Mouse (Mus musculus): Measurements from ENCODE around the gene 4933417A18Rik.
"Not testable (repeated sequence)": the region's sequence is repeated elsewhere in the genome, so short reads cannot be mapped to it uniquely, and the experiment has no call there.

The 4933417A18Rik gene

DNA sequence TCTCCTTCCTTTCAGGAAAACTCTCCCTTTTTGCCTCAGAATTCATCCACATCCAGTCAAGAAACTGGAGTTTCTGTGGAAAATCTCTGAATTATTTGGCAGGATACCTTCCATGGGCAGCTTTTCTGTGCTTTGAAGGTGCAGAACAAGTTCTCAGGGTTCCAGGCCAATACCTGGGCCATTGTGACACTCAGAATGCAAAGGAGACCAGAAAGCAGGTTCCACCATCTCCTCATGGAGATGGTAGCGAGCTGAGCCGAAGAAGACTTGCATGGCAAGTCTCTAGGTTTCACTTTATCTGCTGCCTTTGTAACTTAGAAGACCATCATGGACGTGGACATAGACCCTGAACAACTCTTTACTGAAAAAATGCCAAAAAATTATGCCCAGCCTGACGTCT, at the start of gene 4933417A18Rik, which contains the start of gene Fam217a:
TSS of gene 4933417A18Rik (plus strand) at position 200 of the 400 bp plus-strand sequence.
TSS of gene Fam217a (minus strand) at position 101 of the 400 bp plus-strand sequence.
- ChIA-PET CTCF (no interaction called here), POLR2A (no interaction called here)

DNA sequence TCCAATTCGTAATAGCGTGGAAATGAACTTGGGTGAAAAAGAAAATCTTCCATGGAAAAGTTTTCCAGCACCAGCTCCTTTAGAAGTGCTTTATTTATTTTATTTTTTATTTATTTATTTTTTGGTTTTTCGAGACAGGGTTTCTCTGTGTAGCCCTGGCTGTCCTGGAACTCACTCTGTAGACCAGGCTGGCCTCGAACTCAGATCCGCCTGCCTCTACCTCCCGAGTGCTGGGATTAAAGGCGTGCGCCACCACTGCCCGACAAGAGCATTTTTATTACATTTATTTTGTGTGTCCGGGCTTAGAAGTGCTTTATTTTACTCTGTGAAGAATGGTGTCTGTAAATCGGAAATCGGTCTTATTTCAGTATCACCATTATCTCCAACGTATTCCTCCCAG, 49.5 kb upstream of the 4933417A18Rik start:
- CTCF ChIA-PET: interaction anchor here (0.6 to 2.3 kb wide), 9 partner anchors 10 to 1000 kb away, joined by 3 to 10 read pairs (median 5); no protein-coding TSS in a partner anchor
- POLR2A ChIA-PET: interaction anchor here in 3 of 4 experiments (0.5 to 5.4 kb wide), 68 partner anchors 9 to 1243 kb away, joined by 3 to 42 read pairs (median 4); partner anchors contain the start of genes Tubb2b (in 2 of the 3), Pxdc1 (in 1 of the 3), Serpinb6a (in 1 of the 3) and Serpinb6c (in 1 of the 3)

DNA sequence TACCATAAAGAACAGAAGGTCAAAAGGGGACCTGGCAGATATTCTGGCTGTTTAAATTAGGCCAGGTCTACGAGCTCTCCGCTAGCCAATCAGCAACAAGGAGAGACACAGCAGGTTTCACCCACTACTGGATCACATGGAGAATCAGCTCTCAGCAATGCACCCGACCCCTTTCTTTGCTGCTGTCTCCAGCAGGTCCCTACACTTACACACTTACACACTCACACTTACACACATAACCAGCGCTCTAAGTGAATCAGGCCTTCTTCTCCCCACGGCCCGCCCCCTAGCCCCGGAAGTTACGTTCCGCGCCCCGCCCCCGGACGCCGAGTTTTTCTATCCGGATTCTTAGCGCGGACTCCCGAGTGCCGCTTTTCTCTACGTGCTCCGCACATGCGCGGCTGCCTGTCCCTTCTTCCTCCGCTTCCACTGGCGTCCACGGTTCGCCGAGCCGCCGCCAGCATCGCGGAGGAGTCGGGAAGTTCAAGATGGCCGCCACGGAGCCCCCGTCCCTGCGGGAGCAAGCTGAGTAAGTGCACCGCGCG, 49.0 kb upstream of the 4933417A18Rik start, which contains the start of gene Prpf4b:
TSS of gene Prpf4b (plus strand) at position 137 of the 545 bp plus-strand sequence.
- ChIA-PET POLR2A (interaction anchor here in 3 of 4 experiments (0.6 to 5.4 kb wide), 62 partner anchors 8 to 1243 kb away, joined by 3 to 42 read pairs (median 4); partner anchors contain the start of genes Tubb2b (in 3 of the 3), Eci3 (in 1 of the 3), Pxdc1 (in 1 of the 3) and Serpinb6a (in 1 of the 3)), CTCF (interaction anchor here in 3 of 4 experiments (0.6 to 2.3 kb wide), 7 partner anchors 11 to 1000 kb away, joined by 3 to 10 read pairs (median 5); no protein-coding TSS in a partner anchor)

DNA sequence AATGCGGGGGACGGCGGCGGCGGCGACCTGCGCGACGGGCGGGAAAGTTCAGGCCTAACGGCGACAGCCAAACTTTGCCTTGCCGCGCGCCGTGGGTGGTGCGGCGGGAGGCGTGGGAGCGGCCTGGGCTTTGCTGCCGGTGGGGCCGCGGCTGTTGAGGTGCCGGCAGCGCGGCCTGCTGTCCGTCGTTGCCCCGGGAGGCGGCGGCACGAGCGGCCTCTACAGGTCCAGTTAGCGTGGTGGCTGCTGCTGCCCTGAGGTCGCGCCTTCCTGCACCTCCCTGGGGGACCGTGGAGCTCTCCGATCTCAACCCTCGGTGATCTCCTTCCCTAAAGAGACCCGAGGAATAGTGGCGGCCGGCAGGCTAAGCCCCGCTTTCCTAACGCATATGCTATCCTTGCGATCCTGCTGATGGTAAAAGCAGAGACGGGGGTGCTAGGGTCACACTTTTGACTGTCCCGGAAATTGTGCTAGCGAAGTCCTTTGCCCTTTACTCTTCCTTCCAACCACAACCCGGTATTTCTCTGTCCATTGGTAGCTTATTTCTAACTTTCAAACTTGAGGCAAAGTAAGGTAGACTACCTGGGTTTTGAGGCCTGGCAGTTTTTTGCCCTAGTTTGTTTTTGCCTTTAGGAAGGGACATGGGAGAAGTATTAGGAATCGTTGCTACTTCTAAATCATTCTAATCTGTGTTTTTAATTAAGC, 48.3 kb upstream of the 4933417A18Rik start:
- ChIA-PET POLR2A (interaction anchor here in 2 of 4 experiments (0.6 to 5.4 kb wide), 35 partner anchors 11 to 970 kb away, joined by 3 to 42 read pairs (median 5); partner anchors contain the start of genes Tubb2b (in 2 of the 2), Eci3 (in 1 of the 2), Pxdc1 (in 1 of the 2) and Serpinb6a (in 1 of the 2)), CTCF (interaction anchor here in 3 of 4 experiments (0.7 to 2.3 kb wide), 4 partner anchors 11 to 18 kb away, joined by 3 to 10 read pairs (median 5); no protein-coding TSS in a partner anchor)

DNA sequence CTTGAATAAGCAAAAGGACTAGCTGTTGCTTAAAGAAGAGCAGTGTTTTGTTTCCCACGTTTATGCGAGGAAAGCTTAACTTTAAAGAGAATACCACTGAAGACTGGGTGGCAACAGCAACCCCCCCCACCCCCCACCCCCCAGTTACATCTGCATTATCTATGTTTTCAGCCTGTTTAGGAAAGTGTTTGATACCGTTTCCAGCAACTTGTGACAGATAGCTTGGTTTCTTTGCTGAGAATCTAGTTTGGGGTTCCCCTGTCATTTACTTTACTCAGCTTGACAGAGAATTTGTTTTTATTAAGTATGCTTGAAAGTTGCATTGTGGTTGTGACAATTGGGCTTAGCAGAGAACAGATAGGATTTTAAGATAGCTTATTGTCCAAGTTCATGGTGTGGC, 47.7 kb upstream of the 4933417A18Rik start:
- CTCF ChIA-PET: interaction anchor here in 3 of 4 experiments (0.7 to 1.1 kb wide), 3 partner anchors 12 to 1010 kb away, joined by 3 to 5 read pairs (median 3); no protein-coding TSS in a partner anchor
- POLR2A ChIA-PET: interaction anchor here in 3 of 4 experiments (0.6 to 5.4 kb wide), 27 partner anchors 10 to 962 kb away, joined by 3 to 42 read pairs (median 4); partner anchors contain the start of genes Eci3 (in 1 of the 3) and Tubb2b (in 1 of the 3)

DNA sequence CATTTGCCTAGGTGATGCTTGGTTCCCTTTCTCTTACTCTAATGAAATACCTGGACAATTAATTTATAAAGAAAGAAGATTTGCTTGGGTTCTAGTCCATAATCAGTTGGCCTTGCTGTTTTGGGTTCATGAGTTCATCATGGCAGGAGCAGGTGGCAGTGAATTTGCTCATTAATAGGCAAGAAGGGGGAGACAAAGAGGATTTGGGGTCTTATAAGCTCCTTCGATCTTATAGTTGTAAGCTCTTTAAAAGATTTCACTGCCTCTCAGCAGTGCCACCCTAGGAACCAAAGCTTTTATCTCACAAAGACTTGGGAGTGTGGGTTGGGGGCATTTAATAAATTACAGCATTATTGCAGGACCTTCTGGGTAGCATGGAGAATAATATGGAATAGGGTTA, 31.3 kb upstream of the 4933417A18Rik start:
- ChIA-PET CTCF (no interaction called here), POLR2A (interaction anchor here in 2 of 4 experiments (1.1 to 2.4 kb wide), 3 partner anchors 11 to 18 kb away, joined by 3 to 10 read pairs (median 7); partner anchors contain the start of gene Prpf4b (in 2 of the 2))

- CTCF ChIA-PET: interaction anchor here in 3 of 4 experiments (0.6 to 1.4 kb wide), 3 partner anchors 59 to 603 kb away, joined by 4 to 6 read pairs (median 5); no protein-coding TSS in a partner anchor
- POLR2A ChIA-PET: interaction anchor here in 1 of 4 experiments (1.2 to 1.7 kb wide), 3 partner anchors 17 to 40 kb away, joined by 3 to 6 read pairs (median 4); partner anchors contain the start of gene Prpf4b
Measured at GRCm38 (mm10) chr13:34914614-34915013, 9.6 kb upstream of the 4933417A18Rik start.

DNA sequence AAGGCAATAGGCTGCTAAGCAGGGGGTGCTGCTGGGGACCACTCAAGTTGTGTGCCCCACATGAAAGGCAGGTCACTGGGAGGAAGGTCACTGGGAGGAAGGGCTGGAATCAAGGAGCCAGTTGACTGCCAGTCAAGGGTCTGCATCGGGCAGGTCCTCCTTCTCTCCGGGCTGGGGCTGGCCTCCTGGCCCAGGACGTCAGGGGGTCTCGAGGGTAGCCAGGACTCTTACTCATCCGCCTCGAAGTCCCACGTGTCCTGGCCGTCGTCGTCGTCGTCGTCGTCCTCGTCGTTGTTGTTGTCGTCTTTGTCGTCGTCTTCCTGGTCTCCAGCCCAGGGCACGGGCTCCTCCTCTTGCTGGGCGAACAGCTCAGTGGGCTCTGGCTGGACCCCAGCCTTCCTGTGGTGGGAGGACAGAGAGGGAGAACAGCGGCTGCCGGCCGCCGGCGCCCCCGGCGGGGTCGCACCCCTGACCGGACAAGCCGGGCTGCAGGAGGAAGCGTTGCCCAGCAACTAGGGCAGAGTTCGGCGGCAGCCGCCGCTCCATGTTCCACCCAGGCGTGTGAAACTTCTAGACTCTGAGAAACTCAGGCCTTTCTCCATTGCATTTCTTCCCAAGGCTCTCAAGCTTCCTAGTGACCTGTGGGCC, 7.6 kb upstream of the 4933417A18Rik start:
- ChIA-PET CTCF (no interaction called here), POLR2A (interaction anchor here in 3 of 4 experiments (0.5 to 1.8 kb wide), 5 partner anchors 9 to 659 kb away, joined by 3 to 5 read pairs (median 3); no protein-coding TSS in a partner anchor)

DNA sequence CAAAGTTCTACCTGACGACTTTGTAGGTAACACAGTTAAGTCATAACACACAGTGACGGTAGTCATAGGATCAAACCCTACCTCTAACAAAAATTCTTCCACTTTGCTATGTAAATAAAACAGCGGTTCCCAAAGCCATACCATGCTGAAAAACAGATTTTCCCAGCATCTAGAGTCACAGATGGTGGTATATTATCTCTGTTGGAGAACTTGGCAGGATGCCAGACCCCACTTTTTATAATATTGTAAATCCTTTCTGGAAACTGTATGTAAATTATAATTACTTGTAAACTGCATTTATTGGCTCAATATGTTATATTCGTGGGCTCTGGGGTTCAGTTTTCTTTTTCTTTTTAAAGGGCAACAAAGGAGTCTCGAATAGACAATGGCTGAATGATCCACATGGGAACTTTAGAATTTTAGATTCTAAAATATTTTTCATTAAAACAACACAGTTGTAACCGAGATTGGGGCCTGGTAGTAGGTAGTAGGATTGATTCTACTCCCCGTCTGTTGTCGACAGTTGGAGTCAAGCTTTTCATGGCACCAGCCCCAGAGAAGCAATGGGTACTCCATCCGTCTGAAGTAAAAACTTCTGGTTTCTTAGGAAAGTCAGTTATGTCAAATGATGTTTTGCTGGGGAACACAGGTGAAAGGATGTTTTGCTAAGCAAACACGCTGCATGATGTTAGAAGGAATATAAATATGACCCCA, 10.9 kb downstream of the 4933417A18Rik start:
- CTCF ChIA-PET: no interaction called here
- POLR2A ChIA-PET: no interaction called here

GRCm38 (mm10) chr13:34942370-34942769, 18.2 kb downstream of the 4933417A18Rik start:
- POLR2A ChIA-PET: no interaction called here
- CTCF ChIA-PET: no interaction called here

GRCm38 (mm10) chr13:34951437-34951836, 27.2 kb downstream of the 4933417A18Rik start:
- CTCF ChIA-PET: not testable (repeated sequence)
- POLR2A ChIA-PET: interaction anchor here in 1 of 4 experiments (0.6 kb wide), 1 partner anchor 31 kb away, joined by 3 read pairs; no protein-coding TSS in a partner anchor

DNA sequence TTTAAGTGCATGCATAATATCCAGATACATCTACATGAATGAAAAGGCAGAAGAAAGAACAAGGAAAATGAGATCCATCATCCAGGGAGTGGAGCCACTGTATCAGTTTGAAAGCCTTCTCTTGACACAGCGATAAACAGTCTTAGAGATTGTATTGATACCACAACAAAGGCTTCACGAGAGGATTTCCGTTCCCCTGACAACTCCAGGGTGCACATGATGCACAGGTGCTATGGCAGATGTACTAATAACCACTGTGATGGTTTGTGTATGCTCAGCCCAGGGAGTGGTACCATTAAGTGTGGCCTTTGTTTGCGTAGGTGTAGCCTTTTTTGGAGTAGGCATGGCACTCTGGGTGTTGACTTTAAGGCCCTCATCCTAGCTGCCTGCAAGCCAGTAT, 32.7 kb downstream of the 4933417A18Rik start:
- ChIA-PET CTCF (no interaction called here), POLR2A (interaction anchor here in 2 of 4 experiments (0.9 to 1.4 kb wide), 3 partner anchors 80 to 82 kb away, joined by 3 to 4 read pairs (median 3); partner anchors contain the start of gene Prpf4b (in 2 of the 2))

DNA sequence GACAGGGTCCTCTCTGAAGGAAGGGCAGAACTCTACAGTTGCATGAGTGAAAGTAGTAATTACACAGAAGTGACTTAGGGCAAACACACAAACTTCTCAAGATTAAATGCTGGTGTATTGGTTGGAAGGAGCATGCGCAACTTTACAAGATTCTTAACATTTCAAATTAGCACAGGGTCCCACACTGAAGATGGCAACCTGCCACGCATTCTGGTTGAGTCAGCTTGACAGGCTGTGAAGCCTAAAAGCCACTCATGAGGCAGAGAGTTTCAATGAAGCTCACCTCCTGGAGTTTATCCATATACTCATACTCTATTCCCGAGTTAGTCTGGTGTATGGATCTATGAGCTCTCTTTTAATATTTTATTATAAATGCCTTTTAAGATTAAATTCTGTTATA, 33.9 kb downstream of the 4933417A18Rik start:
- CTCF ChIA-PET, POLR2A ChIA-PET: not testable (repeated sequence)

GRCm38 (mm10) chr13:34960996-34961770, 37.0 kb downstream of the 4933417A18Rik start:
- POLR2A ChIA-PET: interaction anchor here in 1 of 4 experiments (0.7 to 1.4 kb wide), 2 partner anchors 32 to 94 kb away, joined by 3 read pairs; no protein-coding TSS in a partner anchor

GRCm38 (mm10) chr13:34963511-34964397, 39.5 kb downstream of the 4933417A18Rik start, which contains the start of gene Eci3:
Gene Eci3 (minus strand): TSS chr13:34963810.
- CTCF ChIA-PET: interaction anchor here in 3 of 4 experiments (0.8 to 1.1 kb wide), 3 partner anchors 9 to 10 kb away, joined by 3 to 4 read pairs (median 4); no protein-coding TSS in a partner anchor
- POLR2A ChIA-PET: interaction anchor here in 2 of 4 experiments (0.7 to 2.3 kb wide), 6 partner anchors 30 to 834 kb away, joined by 3 to 6 read pairs (median 4); partner anchors contain the start of genes Prpf4b (in 1 of the 2) and Tubb2b (in 1 of the 2)

More at GRCm38 (mm10) chr13:34960996-34961770, 37.0 kb downstream of the 4933417A18Rik start:
- CTCF ChIA-PET: interaction anchor here in 2 of 4 experiments (0.8 to 1.2 kb wide), 2 partner anchors 12 to 17 kb away, joined by 3 read pairs; no protein-coding TSS in a partner anchor

All from embryonic stem cell, embryonic (primary cell).